Mouse (Mus musculus) urinary bladder, postnatal 10 days (tissue): ENCODE results near the gene Ccdc138.
"Not testable (repeated sequence)": the region's sequence is repeated elsewhere in the genome, so short reads cannot be mapped to it uniquely, and the experiment has no call there.

Source experiments
- DNase-seq: peaks from one replicate; pipeline ENCODE4 v3.0.0; 2022; ENCODE audit warnings: low spot score

Ccdc138 gene

GRCm38 (mm10) chr10:58497320-58498284 lies at the start of gene Ccdc138:
Ccdc138 (plus strand) TSS chr10:58497948.
- DNase-seq, result peak; percentile 77

- no peak for DNase-seq
These were observed 46.2 kb upstream of the Ccdc138 start for GRCm38 (mm10) chr10:58451575-58451974.

- no peak for DNase-seq
These were observed 45.6 kb upstream of the Ccdc138 start for GRCm38 (mm10) chr10:58452185-58452584.

GRCm38 (mm10) chr10:58459896-58460295 lies 37.9 kb upstream of the Ccdc138 start:
- DNase-seq, result no peak

- no peak for DNase-seq
These were observed 20.5 kb upstream of the Ccdc138 start for GRCm38 (mm10) chr10:58477086-58477755.

- DNase-seq, result no peak
These were observed 19.6 kb upstream of the Ccdc138 start for GRCm38 (mm10) chr10:58478071-58478578.

- no peak for DNase-seq
These were observed 17.7 kb upstream of the Ccdc138 start for GRCm38 (mm10) chr10:58479954-58480490.

GRCm38 (mm10) chr10:58491031-58491430 lies 6.7 kb upstream of the Ccdc138 start:
- no peak for DNase-seq

GRCm38 (mm10) chr10:58495637-58496036 lies 2.1 kb upstream of the Ccdc138 start:
- no peak for DNase-seq

- DNase-seq, result no peak
These were observed 1.0 kb upstream of the Ccdc138 start for GRCm38 (mm10) chr10:58496732-58497131.

- no peak for DNase-seq
These were observed 768 bp downstream of the Ccdc138 start for GRCm38 (mm10) chr10:58498516-58498915.

- DNase-seq, result no peak
These were observed 31.6 kb downstream of the Ccdc138 start for GRCm38 (mm10) chr10:58529358-58529757.

- no peak for DNase-seq
These were observed 33.4 kb downstream of the Ccdc138 start for GRCm38 (mm10) chr10:58530896-58531790.

- DNase-seq, result no peak
These were observed 34.4 kb downstream of the Ccdc138 start for GRCm38 (mm10) chr10:58532177-58532576.

- not testable (repeated sequence) for DNase-seq
These were observed 38.5 kb downstream of the Ccdc138 start for GRCm38 (mm10) chr10:58536276-58536675.

GRCm38 (mm10) chr10:58540613-58541012 lies 42.9 kb downstream of the Ccdc138 start:
- no peak for DNase-seq

- DNase-seq, result no peak
These were observed 51.0 kb downstream of the Ccdc138 start for GRCm38 (mm10) chr10:58548739-58549138.

- no peak for DNase-seq
These were observed 57.1 kb downstream of the Ccdc138 start for GRCm38 (mm10) chr10:58554693-58555387.

GRCm38 (mm10) chr10:58559098-58559497 lies 61.4 kb downstream of the Ccdc138 start:
- no peak for DNase-seq

- DNase-seq, result no peak
These were observed 62.2 kb downstream of the Ccdc138 start for GRCm38 (mm10) chr10:58559901-58560300.

GRCm38 (mm10) chr10:58560521-58560920 lies 62.8 kb downstream of the Ccdc138 start:
- DNase-seq, result no peak
